Mouse (Mus musculus) spleen, adult 12 weeks (tissue): ENCODE data around the gene Ggnbp2.
"Not testable (repeated sequence)": the region's sequence is repeated elsewhere in the genome, so short reads cannot be mapped to it uniquely, and the experiment has no call there.

Experiments
- DNase-seq: peaks from one replicate; pipeline ENCODE4 v3.0.0; 2022; ENCODE audit warnings: low spot score

The Ggnbp2 gene

GRCm38 (mm10) chr11:84879772-84880464 is 9.3 kb upstream of the Ggnbp2 start, which contains the start of the genes Myo19 and Pigw:
Myo19 (plus strand) TSS chr11:84880148.
Pigw (minus strand) TSS chr11:84880285.
- peak; percentile 79 for DNase-seq

- no peak for DNase-seq
Measured at GRCm38 (mm10) chr11:84879007-84879771, 8.6 kb upstream of the Ggnbp2 start.

- not testable (repeated sequence) for DNase-seq
Measured at GRCm38 (mm10) chr11:84876020-84876419, 5.4 kb upstream of the Ggnbp2 start.

- DNase-seq: no peak
Measured at GRCm38 (mm10) chr11:84873042-84873833, 2.6 kb upstream of the Ggnbp2 start.

- DNase-seq: no peak
Measured at GRCm38 (mm10) chr11:84871548-84872069, 992 bp upstream of the Ggnbp2 start.

- DNase-seq: no peak
Measured at GRCm38 (mm10) chr11:84871046-84871445, 429 bp upstream of the Ggnbp2 start.

GRCm38 (mm10) chr11:84869537-84870232 is 932 bp downstream of the Ggnbp2 start:
- DNase-seq: peak; percentile 79

- no peak for DNase-seq
Measured at GRCm38 (mm10) chr11:84868786-84869259, 1.8 kb downstream of the Ggnbp2 start.

GRCm38 (mm10) chr11:84867586-84867985 is 3.0 kb downstream of the Ggnbp2 start:
- DNase-seq: no peak

GRCm38 (mm10) chr11:84865268-84865667 is 5.3 kb downstream of the Ggnbp2 start:
- no peak for DNase-seq

- DNase-seq: no peak
Measured at GRCm38 (mm10) chr11:84855285-84855684, 15.3 kb downstream of the Ggnbp2 start.

- DNase-seq: no peak
Measured at GRCm38 (mm10) chr11:84847475-84848090, 23.0 kb downstream of the Ggnbp2 start.

- no peak for DNase-seq
Measured at GRCm38 (mm10) chr11:84846741-84847474, 23.7 kb downstream of the Ggnbp2 start.

- DNase-seq: no peak
Measured at GRCm38 (mm10) chr11:84839330-84839729, 31.3 kb downstream of the Ggnbp2 start.

GRCm38 (mm10) chr11:84829495-84829894 is 41.1 kb downstream of the Ggnbp2 start:
- not testable (repeated sequence) for DNase-seq

- peak; percentile 88 for DNase-seq
Measured at GRCm38 (mm10) chr11:84828516-84829399, 41.9 kb downstream of the Ggnbp2 start, which contains the start of gene Dhrs11. Dhrs11 (minus strand) TSS chr11:84828994.

GRCm38 (mm10) chr11:84827901-84828503 is 42.6 kb downstream of the Ggnbp2 start:
- no peak for DNase-seq

GRCm38 (mm10) chr11:84827492-84827891 is 43.1 kb downstream of the Ggnbp2 start:
- DNase-seq: no peak

GRCm38 (mm10) chr11:84826185-84826584 is 44.4 kb downstream of the Ggnbp2 start:
- DNase-seq: no peak
